Mouse (Mus musculus): ENCODE measurements at regions not wholly inside any gene's neighbourhood (a gene's known extent, or its start where the extent isn't known, plus 50 kb on each side); places are given as distances from the start of the nearest gene placed in this dataset.

DNA sequence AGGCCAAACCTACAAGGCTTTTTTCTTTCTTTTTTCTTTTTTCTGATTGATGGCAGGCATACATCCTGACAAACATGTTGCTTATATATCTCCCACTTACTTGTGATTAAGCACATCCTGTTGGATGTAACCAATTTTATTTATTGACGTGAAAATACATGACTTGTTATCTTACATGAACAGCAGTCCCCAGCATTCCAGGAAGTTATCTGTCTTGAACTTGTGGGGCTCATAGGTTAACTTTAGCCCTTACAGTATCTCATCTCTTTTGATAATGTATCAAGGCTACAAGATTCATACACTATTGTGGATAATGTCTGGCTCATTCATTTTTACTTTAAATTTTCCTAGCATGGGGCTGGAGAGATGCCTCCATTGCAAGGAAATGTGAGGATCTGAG lies 852.0 kb upstream of the Agtr1b start:
- ATAC-seq, result no peak

DNA sequence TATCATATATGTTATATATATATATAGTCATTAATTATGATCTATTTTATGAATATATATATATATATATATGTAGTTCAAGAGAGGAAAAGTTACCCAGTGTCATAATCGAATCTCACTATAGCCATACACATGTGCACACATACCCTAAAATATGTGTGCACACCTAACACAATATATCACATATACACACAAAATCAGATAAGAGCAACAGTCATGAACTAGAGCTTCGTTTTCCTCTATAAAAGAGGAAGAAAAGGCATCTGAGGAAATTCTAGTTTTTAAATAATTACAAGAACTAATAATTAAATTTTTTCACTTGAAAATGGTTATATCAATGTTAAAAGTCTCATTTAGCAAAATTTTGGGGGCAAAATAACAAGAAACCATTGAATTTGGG lies 835.3 kb upstream of the Tbl1xr1 start:
- ATAC-seq, result no peak

DNA sequence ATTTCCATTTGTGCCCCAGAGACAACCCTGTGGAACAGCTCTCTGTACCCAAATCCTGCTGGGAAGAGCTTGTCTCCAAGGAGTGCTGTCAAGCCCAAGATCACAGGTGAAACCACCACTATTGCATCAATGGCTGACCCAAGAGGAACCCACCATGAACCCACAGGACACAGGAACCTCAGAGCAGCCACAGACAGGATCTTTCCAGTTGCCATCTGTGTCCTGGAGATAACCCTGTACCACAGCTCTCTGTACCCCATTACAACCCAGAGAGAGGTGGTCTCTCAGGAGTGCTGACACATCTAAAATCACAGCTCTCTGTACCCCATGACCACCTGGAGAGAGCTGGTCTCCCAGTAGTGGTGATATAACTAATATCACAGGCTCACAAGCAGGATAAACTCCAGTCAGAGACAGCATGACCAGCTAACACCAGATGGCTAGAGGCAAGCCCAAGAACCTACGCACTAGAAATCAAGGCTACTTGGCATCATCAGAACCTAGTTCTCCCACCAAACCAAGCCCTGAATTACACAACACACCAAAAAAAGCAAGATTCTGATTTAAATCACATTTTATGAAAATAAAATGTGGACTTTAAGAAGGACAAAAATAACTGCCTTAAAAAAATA lies 820.2 kb upstream of the Tbl1xr1 start:
- no peak for ATAC-seq

DNA sequence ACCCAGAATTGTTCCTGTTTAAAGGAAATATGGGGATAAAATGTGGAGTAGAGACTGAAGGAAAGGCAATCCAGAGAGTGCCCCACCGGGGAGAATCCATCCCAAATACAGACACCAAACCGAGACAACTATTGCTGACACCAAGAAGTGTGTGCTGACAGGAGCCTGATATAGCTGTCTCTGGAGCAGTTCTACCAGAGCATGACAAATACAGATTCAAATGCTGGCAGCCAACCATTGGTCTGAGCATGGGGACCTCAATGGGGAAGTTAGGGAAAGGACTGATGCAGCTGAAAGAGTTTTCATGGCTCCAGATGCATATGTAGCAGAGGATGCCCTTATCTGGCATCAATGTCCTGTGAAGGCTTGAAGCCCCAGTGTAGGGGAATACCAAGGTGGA lies 813.1 kb upstream of the Tbl1xr1 start:
- ATAC-seq, result no peak

DNA sequence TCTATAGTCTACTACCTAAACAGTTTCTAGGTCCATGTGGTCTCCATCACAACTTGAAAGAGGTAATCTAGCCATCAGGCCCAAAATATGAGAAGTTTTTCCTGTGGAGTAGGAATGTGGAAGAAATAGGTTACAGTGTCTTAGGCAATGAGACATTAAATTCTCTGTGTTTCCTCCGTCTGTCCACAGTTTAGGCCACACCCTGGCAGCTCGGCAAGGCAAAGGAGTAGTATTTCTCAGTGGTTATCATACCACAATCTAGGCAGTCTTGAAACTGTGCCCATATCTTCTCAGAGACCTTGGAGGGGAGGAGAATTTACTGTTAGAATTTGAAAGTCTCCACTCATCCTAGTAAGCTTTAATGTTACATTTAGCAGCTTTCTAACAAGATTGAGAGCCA lies 811.0 kb upstream of the Tbl1xr1 start:
- ATAC-seq, result no peak

DNA sequence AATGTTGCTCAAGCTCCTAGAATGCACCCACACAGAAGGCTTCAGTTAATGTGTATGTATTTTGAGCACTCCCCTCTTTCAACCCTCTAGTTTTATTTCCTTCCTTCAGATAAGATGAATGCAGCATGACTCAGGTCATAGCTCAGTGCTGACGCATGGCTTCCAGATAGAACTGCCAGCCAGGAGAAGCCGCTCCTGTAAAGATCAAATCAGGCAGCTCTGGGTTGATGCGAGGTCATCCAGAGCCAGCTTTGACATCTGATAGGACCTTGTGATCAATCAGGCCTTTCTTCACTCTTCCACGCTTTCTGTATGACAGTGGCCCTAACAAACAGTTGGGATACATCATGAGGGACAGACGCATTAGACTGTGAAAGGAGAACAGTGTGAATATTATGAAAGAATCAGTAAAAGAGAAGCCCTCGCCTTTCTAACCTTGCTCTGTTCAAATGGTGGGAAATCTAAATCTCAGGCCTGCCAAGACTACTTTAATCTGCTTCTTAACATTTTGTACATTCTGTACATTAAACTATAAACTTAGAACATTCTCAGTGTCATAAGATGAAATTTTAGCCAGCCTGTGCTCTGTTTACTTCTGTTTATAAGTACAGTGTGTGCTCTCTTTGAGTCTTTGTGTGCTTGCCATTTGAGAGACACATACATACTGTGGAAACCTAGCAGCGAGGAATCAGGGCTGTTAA lies 807.9 kb upstream of the Tbl1xr1 start:
- no peak for ATAC-seq

DNA sequence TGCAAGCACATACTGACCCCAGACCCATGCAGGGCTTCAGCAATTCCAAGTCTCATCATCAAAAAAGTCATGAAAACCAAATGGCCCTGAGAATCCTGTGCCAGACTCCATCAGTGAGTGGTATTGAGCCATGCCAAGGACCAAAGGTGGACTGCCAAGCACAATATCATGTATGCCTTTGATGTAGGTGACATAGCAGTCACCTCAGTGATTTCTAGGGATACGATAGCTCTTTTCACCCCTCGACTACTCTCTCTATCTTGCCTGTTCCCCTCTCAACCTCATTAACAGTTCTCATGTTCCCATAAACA lies 807.4 kb upstream of the Tbl1xr1 start:
- ATAC-seq, result no peak

DNA sequence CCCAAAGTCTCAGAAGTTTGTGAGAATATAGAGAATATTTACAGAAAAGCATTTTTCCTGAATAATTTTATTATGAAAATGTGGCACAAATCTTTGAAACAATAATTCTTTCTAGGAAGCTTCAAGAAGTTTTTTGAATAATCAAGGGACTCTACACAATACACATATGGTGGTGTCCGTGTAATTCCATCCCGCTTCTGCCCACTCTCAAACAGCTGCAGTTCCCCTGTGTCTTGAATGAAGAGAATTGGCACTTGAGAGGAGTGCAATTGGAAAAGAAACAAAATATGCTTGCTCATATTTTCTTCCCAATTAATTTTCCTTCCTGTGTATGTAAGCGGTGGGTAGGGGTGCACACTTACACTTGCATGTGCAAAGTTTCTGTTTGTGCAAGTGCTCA lies 805.7 kb upstream of the Tbl1xr1 start:
- no peak for ATAC-seq

DNA sequence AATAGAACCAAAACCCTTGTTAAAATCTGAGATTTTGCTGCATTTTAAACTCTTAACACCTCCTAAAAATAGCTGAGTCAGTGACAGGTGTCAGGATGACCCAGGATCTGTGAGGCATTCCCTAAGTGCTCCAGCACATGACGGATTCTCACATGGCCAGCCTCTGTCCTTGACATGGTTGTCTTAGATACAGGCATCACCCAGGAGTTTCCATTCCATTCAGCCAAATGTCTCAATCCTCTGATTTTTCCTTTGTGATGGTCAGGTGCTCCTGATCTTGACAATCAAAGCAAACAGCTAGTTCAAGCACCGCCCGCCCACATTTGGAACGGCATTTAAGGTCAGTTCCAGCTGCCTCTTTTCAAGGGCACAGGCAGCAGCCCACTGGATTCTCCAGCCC lies 804.2 kb upstream of the Tbl1xr1 start:
- no peak for ATAC-seq

DNA sequence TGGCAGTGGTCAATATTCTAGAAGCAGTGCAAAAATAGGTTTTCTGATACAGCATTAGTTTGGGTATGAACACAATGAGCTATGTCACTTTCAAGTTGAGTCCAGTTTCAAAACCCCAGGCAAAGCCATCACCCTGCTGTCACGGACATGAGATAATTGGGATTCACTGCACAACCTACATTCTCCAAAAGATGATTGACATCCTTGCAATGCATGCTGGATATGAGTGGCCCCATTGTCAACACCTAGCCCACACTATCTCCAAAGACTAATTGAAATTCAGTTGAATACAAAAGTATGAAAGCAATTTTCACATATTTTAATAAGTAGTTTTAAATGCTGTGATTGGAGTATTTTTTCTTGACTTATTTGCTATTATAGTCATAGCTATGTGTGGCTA lies 783.7 kb upstream of the Tbl1xr1 start:
- no peak for ATAC-seq

DNA sequence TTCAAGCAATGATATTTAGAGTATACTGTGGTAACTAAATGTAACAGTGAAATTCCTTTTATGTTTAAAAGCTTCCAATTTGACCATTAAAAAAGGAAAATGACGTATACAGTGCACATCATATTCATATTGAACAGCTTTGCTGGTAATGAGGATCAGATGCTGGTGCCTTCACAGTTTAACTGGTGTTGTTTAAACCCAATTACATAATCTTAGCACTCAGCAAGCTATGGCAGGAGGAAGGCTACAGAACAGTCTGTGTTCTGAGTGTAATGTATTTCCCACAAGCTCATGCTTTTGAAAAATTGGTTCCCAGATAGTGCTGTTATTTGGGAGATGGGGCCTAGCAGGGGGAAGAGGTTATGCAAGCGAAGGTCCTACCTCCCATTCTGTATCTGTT lies 783.1 kb upstream of the Tbl1xr1 start:
- ATAC-seq, result no peak

DNA sequence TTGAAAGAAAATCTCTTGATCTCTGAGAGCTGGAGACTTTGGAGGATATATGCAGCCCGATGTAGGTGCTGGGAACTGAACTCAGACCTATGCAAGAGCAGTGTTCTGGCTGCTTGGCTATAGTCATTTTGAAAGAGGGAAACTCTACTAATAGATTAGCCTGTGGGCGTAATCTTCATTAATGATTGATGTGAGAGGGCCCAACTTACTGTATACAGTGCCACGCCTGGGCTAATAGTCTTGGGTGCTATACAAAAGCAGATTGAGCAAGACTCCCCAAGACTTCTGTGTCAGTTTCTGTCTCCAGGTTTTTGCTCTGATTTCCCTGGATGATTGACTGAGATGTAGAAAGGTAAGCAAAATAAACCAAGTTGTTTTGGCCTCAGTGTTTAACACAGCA lies 781.7 kb upstream of the Tbl1xr1 start:
- ATAC-seq, result no peak

DNA sequence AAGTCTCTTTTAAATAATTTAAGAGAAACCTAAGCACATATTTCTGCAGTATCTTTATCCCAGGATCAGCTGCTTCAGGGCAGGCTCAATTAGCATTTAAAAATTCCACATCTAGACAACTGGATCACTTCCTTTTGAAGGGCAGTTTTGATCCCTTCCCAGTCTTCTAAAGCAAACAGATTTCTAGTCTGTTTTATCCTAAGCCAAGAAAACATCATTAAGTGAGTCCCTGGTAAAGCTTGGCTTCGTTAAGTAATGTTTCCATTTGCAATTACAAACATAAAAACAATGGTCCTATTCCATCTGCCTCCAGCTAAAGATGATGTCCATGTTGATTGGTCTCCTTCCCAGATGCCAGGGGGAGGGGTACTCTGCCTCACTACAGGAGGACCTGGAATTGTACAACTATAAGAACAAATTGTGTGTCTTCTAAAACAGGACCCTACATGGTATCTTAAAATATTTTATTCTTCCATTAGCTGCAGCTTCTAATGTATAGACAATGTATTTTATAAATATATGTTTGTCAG lies 779.8 kb upstream of the Tbl1xr1 start:
- no peak for ATAC-seq

DNA sequence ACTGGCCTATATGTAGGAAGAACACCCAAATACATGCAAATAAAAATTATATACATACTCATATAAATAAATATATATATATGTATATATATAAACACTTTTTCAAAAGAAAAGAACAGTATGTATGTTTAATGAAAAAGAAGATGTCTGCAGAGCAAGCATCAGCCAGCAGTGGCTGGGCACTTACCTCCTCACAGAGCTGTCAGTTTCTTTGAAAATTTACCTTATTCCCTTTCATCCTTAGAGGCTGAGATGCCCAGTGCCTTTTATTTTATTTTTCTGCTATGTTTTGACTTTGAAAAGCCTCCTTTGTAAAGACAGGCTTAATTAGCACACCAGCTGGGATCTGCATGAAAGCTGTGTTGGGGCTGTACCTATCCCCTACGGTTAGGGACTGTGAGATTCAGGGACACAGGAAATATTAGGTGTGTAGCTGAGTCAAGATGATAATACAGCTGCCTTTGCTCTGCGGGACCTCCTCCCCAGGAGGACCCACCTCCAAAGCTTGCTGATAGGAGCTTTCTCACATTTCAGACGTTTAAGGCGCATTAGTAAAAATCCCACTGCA lies 751.0 kb upstream of the Tbl1xr1 start:
- ATAC-seq, result no peak

DNA sequence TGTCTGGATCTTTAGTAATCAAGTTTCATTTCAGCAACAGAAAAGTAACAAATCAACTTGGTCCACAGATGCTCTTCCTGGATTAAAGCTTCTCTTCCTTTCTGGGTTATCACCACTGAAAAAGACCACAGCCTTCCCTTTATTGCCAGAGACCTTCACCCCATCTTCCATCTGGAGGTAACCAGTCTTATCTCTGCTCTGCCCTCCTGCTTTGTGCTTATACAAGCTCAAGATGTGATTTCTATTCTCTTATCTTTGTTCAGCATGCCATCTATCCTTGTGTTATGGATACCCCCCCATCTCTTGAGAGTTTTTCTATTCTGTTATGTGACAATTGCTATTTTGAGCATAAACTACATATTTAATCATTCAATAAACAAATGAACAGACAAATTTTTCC lies 734.5 kb upstream of the Tbl1xr1 start:
- ATAC-seq, result no peak

DNA sequence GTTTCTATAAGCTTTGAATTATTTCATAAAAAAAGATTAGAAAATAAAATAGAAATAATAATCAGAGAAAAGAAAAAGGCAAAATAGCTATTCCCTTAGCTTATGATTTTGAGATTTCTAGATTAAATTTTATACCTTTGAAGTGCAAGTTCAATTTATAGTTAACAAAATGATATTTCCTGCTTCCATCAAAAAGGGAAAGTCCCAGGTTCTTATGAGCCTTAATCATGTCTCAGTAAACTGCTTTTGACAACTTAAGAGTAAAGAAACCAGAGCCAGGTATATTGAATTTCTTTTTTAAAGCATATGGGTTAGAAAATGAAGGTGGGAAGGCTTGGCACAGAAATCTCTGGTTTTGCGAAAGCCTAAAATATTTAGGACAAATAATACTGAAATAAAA lies 733.4 kb upstream of the Tbl1xr1 start:
- ATAC-seq, result no peak

DNA sequence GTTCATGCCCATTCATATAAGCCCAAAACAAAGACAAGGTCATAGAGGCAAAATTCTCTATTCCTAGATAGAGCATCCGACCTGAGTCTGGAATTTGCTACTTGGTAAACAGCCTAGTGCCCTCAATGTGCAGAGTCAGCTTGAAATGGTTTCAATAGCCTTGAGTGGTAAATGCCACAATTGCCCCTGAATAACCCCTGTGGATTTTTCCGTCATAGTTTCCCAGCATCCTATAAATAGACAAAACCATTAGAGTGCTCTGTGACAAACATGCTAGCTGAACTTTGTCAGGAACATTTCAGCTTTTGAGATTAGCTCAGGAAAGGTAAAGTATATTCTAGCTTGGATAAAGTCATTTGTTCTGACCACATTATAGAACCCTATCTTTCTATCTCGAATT lies 727.0 kb upstream of the Tbl1xr1 start:
- no peak for ATAC-seq

DNA sequence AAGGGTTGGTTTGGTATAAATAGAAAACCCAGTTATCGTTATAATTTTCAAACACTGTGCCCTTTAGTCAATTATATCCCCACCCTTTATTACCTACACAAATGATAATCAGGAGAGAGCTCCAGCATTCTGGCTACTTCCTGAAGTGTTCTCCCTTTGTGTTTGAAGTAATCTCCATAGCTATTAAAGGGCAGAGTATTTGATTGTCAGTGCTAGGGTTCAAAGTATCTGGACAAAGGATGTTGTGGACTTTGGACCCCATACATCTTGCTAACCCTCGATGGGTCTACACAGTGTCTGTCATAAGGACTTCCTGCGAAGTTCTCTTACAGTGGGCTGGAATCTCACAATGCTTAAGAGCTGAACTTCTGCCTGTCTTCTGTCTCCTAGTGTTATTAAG lies 720.3 kb upstream of the Tbl1xr1 start:
- ATAC-seq, result no peak

DNA sequence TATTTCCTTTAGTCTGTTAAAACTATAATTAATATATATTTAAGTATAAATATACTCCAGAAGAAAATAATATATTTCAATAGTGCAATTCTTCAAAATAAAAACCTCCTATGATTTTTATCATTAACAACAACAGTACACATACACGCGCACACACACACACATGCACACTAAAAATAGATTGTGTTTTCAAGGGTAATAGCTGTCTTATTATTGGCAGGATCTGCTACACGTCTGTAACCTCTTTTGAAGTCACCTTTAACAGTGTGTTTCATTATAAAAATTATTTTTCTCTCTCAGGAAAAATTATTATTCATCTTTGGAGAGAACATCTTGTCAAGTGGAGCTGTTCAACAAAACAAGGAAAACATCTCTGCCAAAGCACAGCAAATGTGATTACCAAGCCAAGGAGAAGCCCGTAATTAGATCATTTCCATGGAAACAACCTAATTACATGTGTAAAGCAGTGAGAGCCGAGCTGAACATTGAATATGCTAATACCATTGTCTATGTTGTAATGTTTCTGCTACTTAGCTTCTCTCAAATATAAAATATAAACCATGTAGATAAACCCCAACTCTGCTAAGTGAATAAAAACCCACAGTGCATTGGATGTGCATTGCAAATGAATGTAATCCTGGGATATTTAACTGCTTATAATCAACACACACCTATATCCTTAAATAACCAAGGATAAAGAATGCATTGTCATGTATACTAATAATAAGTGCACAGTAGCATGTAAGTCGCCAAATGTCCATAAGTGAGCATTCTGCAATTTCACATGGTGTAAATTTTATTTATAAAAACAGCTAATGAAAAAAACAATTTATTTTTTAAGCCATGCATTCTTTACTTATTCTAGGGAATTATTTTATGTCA lies 719.4 kb upstream of the Tbl1xr1 start:
- ATAC-seq, result no peak

DNA sequence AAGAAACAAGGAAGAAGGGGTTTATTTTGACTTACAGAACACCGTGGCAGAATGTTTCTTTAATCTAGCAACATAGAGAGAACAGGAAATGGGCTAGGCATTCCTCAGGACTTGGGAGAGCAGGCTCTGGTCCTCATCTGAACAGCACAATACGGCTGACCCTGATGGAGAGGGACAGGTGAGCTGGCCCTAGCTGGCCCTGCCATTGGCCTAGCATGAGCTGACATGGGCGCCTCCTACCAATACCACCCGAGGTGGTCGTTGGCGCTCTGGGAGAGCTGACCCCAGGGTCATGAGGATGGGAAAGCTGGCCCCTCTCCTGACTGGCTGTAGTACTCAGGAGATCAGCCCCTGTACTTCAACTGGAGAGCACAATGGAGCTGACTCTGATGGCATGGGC lies 718.4 kb upstream of the Tbl1xr1 start:
- ATAC-seq, result no peak

DNA sequence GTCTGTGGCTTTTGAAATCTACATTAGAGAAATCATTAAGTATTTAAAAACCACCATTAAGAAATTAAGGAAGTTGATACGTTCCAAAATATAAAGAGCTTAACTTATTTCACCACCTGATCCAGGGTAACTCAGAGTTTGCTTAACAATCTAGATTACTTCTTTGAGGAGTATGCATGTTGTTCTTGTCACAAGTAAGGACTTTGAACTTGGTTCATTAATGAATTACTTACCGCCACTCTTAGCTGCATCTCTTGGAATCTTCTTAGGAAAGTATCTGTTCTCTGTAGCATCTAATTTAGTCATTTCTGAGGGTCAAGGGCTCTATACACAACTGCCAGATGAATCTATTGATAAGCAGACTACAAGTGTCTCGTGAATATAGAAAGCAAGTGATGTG lies 715.4 kb upstream of the Tbl1xr1 start:
- no peak for ATAC-seq

DNA sequence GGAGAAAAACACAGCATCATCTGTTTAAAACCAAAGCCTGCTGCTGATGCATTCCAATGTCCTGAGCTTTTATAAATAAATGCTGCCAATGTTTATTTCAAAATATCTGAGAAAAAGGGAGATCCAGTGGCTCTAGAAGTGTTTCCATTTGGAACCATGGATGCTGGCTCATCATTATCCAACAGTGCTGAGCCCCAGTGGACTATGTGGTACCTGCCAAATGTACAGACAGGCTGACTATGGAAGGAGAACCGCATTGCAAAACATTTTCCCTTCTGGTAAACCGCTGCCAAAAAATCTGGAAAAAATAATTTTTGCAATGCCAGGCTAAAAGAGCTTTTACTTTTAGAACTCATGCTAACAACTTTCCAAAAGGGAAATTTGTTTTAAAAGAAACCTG lies 696.6 kb upstream of the Tbl1xr1 start:
- no peak for ATAC-seq

DNA sequence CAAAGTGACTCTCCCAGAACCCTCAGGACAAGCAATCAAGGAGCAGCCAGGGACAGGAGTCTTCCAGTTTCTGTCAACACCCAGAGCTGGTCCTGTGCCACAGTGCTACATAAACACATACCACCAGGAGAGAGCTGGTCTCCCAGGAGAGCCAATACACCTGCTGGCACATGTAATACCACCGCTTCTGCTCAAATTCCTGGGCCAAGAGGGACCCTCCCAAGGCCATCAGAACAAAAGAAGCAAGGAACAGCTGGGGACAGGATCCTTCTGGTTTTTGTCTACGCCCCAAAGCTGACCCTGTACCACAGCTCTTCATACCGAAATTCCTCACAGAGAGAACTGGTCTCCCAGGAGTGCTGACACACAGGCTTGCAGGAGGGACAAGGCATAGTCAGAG lies 695.4 kb upstream of the Tbl1xr1 start:
- no peak for ATAC-seq

DNA sequence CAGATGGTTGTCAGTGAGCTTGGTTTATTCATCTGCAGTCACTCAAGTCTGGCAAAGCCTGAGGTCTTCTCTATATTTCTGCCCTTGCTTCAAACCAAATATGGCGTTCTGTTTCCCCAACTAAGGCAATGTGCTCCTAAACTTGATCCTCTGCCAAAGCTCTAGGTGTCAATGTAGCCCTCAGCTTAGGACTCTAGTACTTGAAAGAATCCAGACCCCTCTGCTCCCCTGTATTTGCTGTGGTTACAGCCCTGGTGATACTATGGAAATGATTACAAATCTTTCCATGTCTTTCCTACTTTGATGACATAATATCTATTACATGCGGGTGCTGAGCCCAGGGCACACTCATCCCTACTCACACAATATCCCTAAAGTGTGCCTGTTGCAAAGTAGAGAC lies 672.9 kb upstream of the Tbl1xr1 start:
- no peak for ATAC-seq

Data from activated CD4-positive, CD25-positive, alpha-beta regulatory T cell, adult 4 months (primary cell).